Mouse (Mus musculus) erythroblast, embryonic 14.5 days (primary cell): ENCODE results near the gene Acat3.
"Not testable (repeated sequence)": the region's sequence is repeated elsewhere in the genome, so short reads cannot be mapped to it uniquely, and the experiment has no call there.

Experiments used
- GATA1 ChIP-seq: IDR thresholded peaks from 2 replicates; pipeline ENCODE4 v1.6.1; 2012; ENCODE audit warnings: low read length, inconsistent platforms, mixed read lengths
- TAL1 ChIP-seq: IDR thresholded peaks from 3 replicates; pipeline ENCODE4 v1.6.1; 2012; ENCODE audit warnings: low read length, inconsistent platforms, mixed read lengths

DNA sequence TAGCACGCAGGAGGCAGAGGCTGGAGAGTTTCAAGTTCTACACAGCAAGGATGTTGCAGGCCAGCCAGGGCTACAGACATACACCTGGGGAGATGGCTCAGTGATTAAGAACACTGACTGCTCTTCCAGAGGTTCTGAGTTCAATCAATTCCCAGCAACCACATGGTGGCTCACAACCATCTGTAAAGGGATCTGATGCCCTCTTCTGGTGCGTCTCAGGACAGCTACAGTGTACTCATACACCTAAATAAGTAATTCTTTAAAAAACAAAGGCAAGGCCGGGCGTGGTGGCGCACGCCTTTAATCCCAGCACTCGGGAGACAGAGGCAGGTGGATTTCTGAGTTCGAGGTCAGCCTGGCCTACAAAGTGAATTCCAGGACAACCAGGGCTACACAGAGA lies 47.7 kb upstream of the Acat3 start:
- TF ChIP-seq GATA1, TAL1: not testable (repeated sequence)
